Mouse (Mus musculus): Measurements from ENCODE around the gene Gpr146.

DNA sequence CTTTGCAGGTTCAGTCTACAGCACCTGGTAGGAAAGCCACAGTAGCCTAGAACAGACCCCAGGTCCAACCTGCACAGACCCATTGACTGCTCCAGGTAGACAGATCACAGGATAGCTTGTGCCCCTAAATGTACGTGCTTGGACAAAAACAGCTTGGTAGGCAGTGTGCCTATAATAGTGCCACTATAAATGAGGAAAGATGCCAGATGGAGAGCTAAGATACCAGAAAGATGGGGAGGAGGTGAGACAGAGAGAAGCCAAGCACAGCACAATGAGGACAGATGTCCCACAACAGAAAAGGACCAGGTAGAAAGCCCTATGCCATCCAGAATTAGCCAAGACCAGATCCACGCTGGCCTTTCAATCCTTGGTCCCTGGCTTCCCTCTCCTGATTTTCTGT, 24.6 kb downstream of the Gpr146 start:
- TF ChIP-seq POLR2A (IDR thresholded peaks at IDR 0.05; ENCODE audit: extremely low read depth, insufficient read depth, low read length) (no peak), CTCF (IDR thresholded peaks at IDR 0.05; ENCODE audit: low read depth, low read length) (no peak)
